Mouse (Mus musculus) liver, embryonic 14.5 days (tissue): ENCODE results near the gene Rdh12. TPM values are rescaled to one million over a fixed set of nuclear protein-coding genes. Genes with fewer than 3 reads are reported as not detected.

Experiments
- ATAC-seq: fragments of 200-750 bp; cut with Nextera tagmentation; 2 replicates; pipeline ENCODE4 v1.8.0; 2017; ENCODE audit warnings: moderate number of reproducible peaks, mild to moderate bottlenecking, moderate library complexity; ENCODE audit not compliant: insufficient read depth
- DNase-seq, 3 experiments: peaks; one replicate each; pipeline ENCODE4 v3.0.0-alpha.2; 2012 to 2013; ENCODE audit warnings: low read depth in 3 of 3, low spot score in 3 of 3
- H3K27ac ChIP-seq: fragments of 300-500 bp; sonication (generic); 2 replicates; pipeline ENCODE4 v1.5.1; 2014; ENCODE audit warnings: moderate library complexity, mild to moderate bottlenecking, control low read depth, inconsistent platforms
- H3K27me3 ChIP-seq: fragments of 300-500 bp; sonication (generic); 2 replicates; pipeline ENCODE4 v1.6.1; 2014; ENCODE audit warnings: mild to moderate bottlenecking, low read length, moderate library complexity; ENCODE audit not compliant: control insufficient read depth, insufficient read depth
- H3K36me3 ChIP-seq: fragments of 300-500 bp; sonication (generic); replicated peaks from 2 replicates; pipeline ENCODE4 v1.6.1; 2014; ENCODE audit warnings: low read depth; ENCODE audit not compliant: control insufficient read depth, insufficient read depth
- H3K4me1 ChIP-seq, 2 experiments: fragments of 200-500 bp in 1 of 2; fragments of 300-500 bp in 1 of 2; sonication (generic) in 1 of 2; replicated peaks; 2 replicates each; pipeline ENCODE4 v1.6.1; 2012 to 2014; ENCODE audit warnings: antibody characterized with exemption in 1 of 2, inconsistent platforms in 1 of 2, low read length in 1 of 2; ENCODE audit not compliant: control insufficient read depth in 2 of 2, insufficient read depth in 2 of 2
- H3K4me2 ChIP-seq: fragments of 300-500 bp; sonication (generic); 2 replicates; pipeline ENCODE4 v1.6.1; 2014; ENCODE audit warnings: low read depth, mild to moderate bottlenecking, control low read depth, moderate library complexity
- H3K4me3 ChIP-seq, 2 experiments: fragments of 200-500 bp in 1 of 2; fragments of 300-500 bp in 1 of 2; sonication (generic) in 1 of 2; 2 replicates each; pipeline ENCODE4 v1.5.1; 2012 to 2014; ENCODE audit warnings: low read depth in 2 of 2, low read length in 2 of 2, mild to moderate bottlenecking in 2 of 2, control low read depth in 1 of 2, inconsistent platforms in 1 of 2, moderate library complexity in 1 of 2; ENCODE audit not compliant: insufficient read depth in 1 of 2
- H3K9ac ChIP-seq: fragments of 300-500 bp; sonication (generic); replicated peaks from 2 replicates; pipeline ENCODE4 v1.6.1; 2014; ENCODE audit warnings: mild to moderate bottlenecking, control low read depth, moderate library complexity
- H3K9me3 ChIP-seq: fragments of 300-500 bp; sonication (generic); 2 replicates; pipeline ENCODE4 v1.6.1; 2016; ENCODE audit warnings: low read length, mixed read lengths; ENCODE audit not compliant: control insufficient read depth
- CTCF ChIP-seq: IDR thresholded peaks from 2 replicates; pipeline ENCODE4 v1.5.1; 2016; ENCODE audit warnings: antibody characterized with exemption, low read depth, control low read depth
- EP300 ChIP-seq: IDR thresholded peaks from 2 replicates; pipeline ENCODE4 v1.6.1; 2016; ENCODE audit warnings: antibody characterized with exemption, low read depth
- WGBS: fragments of 180-500 bp; shearing (Covaris S2); extraction: QIAGEN DNeasy Blood & Tissue Kit; methylation state at CpG from one replicate; pipeline ENCODE4 v1.1.7; 2014; ENCODE audit not compliant: insufficient replicate concordance; 5-methylcytosine and 5-hydroxymethylcytosine counted together
- polyA plus RNA-seq, 2 experiments: library from polyadenylated mRNA; depleted of rRNA in 1 of 2; stranded (reverse) in 1 of 2; unstranded in 1 of 2; fragments of >200 nt; fragmentation: Nextera tagmentation in 1 of 2; extraction: Ambion mirVana in 1 of 2; gene quantifications; 2 replicates each; pipeline versions ENCODE4 v1.2.1 to v1.2.3; 2012 to 2014

Rdh12 gene
- 0.25 and 0.31 TPM in 2 replicates for polyA plus RNA-seq (2012; rRNA removed)
- polyA plus RNA-seq (2014; fragmentation: Nextera tagmentation; extraction: Ambion mirVana): 0.37 and 0.40 TPM in 2 replicates

- Histone ChIP-seq H3K4me3 (peak within 1 kb of the TSS; percentile 8 to 51; a peak in 3 of 4 replicates), H3K4me2 (peak within 1 kb of the TSS; percentile 55), H3K27me3 (no peaks in the 10 kb centered on the region), H3K36me3 (no peaks in the 10 kb centered on the region), H3K4me1 (no peaks in the 10 kb centered on the region), H3K27ac (no peak within 1 kb of the TSS), H3K9me3 (no peaks in the 10 kb centered on the region), H3K9ac (no peak within 1 kb of the TSS)
- DNase-seq: no peak
- no peak for ATAC-seq
- WGBS: 3% methylated on average over 13 of the region's 13 CpGs
- TF ChIP-seq CTCF (no peak), EP300 (no peak)
Observed at GRCm38 (mm10) chr12:79208703-79209464, at the start of gene Rdh12. Gene Rdh12, plus strand, starts transcription at chr12:79208914.

GRCm38 (mm10) chr12:79162876-79163275 lies 45.8 kb upstream of the Rdh12 start:
- no peaks in the 10 kb centered on the region for H3K4me1 ChIP-seq
- no peak for DNase-seq
- WGBS: 75% methylated on average over 3 of the region's 3 CpGs
- no peak overlapping the region for H3K27ac ChIP-seq
- ATAC-seq: no peak
- H3K9me3 ChIP-seq: no peaks in the 10 kb centered on the region
- no peak overlapping the region for H3K4me3 ChIP-seq
- H3K4me2 ChIP-seq: no peak overlapping the region
- peaks cover 27% of the 10 kb centered on the region for H3K36me3 ChIP-seq
- no peak for TF ChIP-seq EP300
- TF ChIP-seq CTCF: no peak
- no peak overlapping the region for H3K9ac ChIP-seq
- no peaks in the 10 kb centered on the region for H3K27me3 ChIP-seq

GRCm38 (mm10) chr12:79169173-79169572 lies 39.5 kb upstream of the Rdh12 start:
- no peak for DNase-seq
- no peak overlapping the region for H3K4me3 ChIP-seq
- H3K27me3 ChIP-seq: no peaks in the 10 kb centered on the region
- H3K9me3 ChIP-seq: no peaks in the 10 kb centered on the region
- no peak for ATAC-seq
- peaks cover 9 to 14% of the 10 kb centered on the region in 2 experiments for H3K4me1 ChIP-seq
- H3K4me2 ChIP-seq: no peak overlapping the region
- no peak overlapping the region for H3K27ac ChIP-seq
- TF ChIP-seq EP300: no peak
- TF ChIP-seq CTCF: peak; percentile 25; the same call in 1 of the 2 replicates
- H3K9ac ChIP-seq: no peak overlapping the region
- H3K36me3 ChIP-seq: no peaks in the 10 kb centered on the region; the same call in 1 of the 2 replicates

- Histone ChIP-seq H3K4me3 (no peak overlapping the region), H3K9ac (no peak overlapping the region), H3K4me1 (peaks cover 9 to 14% of the 10 kb centered on the region in 2 experiments), H3K9me3 (no peaks in the 10 kb centered on the region), H3K36me3 (peaks cover under 1% of the 10 kb centered on the region; the same call in 1 of the 2 replicates), H3K27me3 (no peaks in the 10 kb centered on the region), H3K27ac (no peak overlapping the region), H3K4me2 (no peak overlapping the region)
- DNase-seq (no peak), ATAC-seq (no peak)
- TF ChIP-seq EP300: no peak
- TF ChIP-seq CTCF: no peak
- WGBS: 69% methylated on average over 3 of the region's 3 CpGs
Observed at GRCm38 (mm10) chr12:79170421-79170820, 38.3 kb upstream of the Rdh12 start.

GRCm38 (mm10) chr12:79171269-79171995 lies 37.3 kb upstream of the Rdh12 start:
- Histone ChIP-seq H3K4me2 (peak overlapping the region; percentile 76), H3K4me3 (peak overlapping the region; percentile 86 to 89), H3K4me1 (peaks cover 9 to 14% of the 10 kb centered on the region in 2 experiments), H3K9me3 (no peaks in the 10 kb centered on the region), H3K27me3 (no peaks in the 10 kb centered on the region), H3K36me3 (peaks cover 4% of the 10 kb centered on the region; the same call in 1 of the 2 replicates), H3K9ac (peak overlapping the region; percentile 75), H3K27ac (no peak overlapping the region)
- ATAC-seq (no peak), DNase-seq (peak in 1 of 3 experiments; percentile 7)
- WGBS: 30% methylated on average over 12 of the region's 12 CpGs
- no peak for TF ChIP-seq EP300
- TF ChIP-seq CTCF: no peak
